Mouse (Mus musculus): ENCODE results near the gene Gng7.
"Not testable (repeated sequence)": the region's sequence is repeated elsewhere in the genome, so short reads cannot be mapped to it uniquely, and the experiment has no call there.

Gng7 gene

GRCm38 (mm10) chr10:81014393-81015384 is at the start of gene Gng7:
TSS of gene Gng7 (minus strand) at chr10:81014945.
- DNase-seq (ENCODE audit: low read depth, low spot score), result peak; percentile 82

GRCm38 (mm10) chr10:81064519-81064918 is 49.8 kb upstream of the Gng7 start:
- DNase-seq (ENCODE audit: low read depth, low spot score), result not testable (repeated sequence)

- no peak for DNase-seq (ENCODE audit: low read depth, low spot score)
Measured at GRCm38 (mm10) chr10:81062710-81063109, 48.0 kb upstream of the Gng7 start.

- peak; percentile 99 for DNase-seq (ENCODE audit: low read depth, low spot score)
Measured at GRCm38 (mm10) chr10:81059603-81060543, 45.1 kb upstream of the Gng7 start, which contains the start of gene Sgta. TSS of gene Sgta (minus strand) at chr10:81060181.

- no peak for DNase-seq (ENCODE audit: low read depth, low spot score)
Measured at GRCm38 (mm10) chr10:81058896-81059295, 44.2 kb upstream of the Gng7 start.

GRCm38 (mm10) chr10:81057406-81058130 is 42.8 kb upstream of the Gng7 start:
- DNase-seq (ENCODE audit: low read depth, low spot score), result no peak

- not testable (repeated sequence) for DNase-seq (ENCODE audit: low read depth, low spot score)
Measured at GRCm38 (mm10) chr10:81055802-81056340, 41.1 kb upstream of the Gng7 start.

GRCm38 (mm10) chr10:81055169-81055568 is 40.4 kb upstream of the Gng7 start:
- no peak for DNase-seq (ENCODE audit: low read depth, low spot score)

GRCm38 (mm10) chr10:81052577-81052976 is 37.8 kb upstream of the Gng7 start:
- DNase-seq (ENCODE audit: low read depth, low spot score), result no peak

GRCm38 (mm10) chr10:81051133-81051532 is 36.4 kb upstream of the Gng7 start:
- DNase-seq (ENCODE audit: low read depth, low spot score), result no peak

GRCm38 (mm10) chr10:81050645-81051044 is 35.9 kb upstream of the Gng7 start:
- no peak for DNase-seq (ENCODE audit: low read depth, low spot score)

GRCm38 (mm10) chr10:81045246-81045645 is 30.5 kb upstream of the Gng7 start:
- DNase-seq (ENCODE audit: low read depth, low spot score), result not testable (repeated sequence)

- peak; percentile 37 for DNase-seq (ENCODE audit: low read depth, low spot score)
Measured at GRCm38 (mm10) chr10:81041458-81042175, 26.9 kb upstream of the Gng7 start.

GRCm38 (mm10) chr10:81036988-81037580 is 22.3 kb upstream of the Gng7 start, which contains the start of gene Slc39a3:
TSS of gene Slc39a3 (minus strand) at chr10:81037426.
- peak; percentile 98 for DNase-seq (ENCODE audit: low read depth, low spot score)

- no peak for DNase-seq (ENCODE audit: low read depth, low spot score)
Measured at GRCm38 (mm10) chr10:81036251-81036650, 21.5 kb upstream of the Gng7 start.

GRCm38 (mm10) chr10:81033586-81033985 is 18.8 kb upstream of the Gng7 start:
- DNase-seq (ENCODE audit: low read depth, low spot score), result no peak

GRCm38 (mm10) chr10:81029031-81029430 is 14.3 kb upstream of the Gng7 start:
- DNase-seq (ENCODE audit: low read depth, low spot score), result no peak

GRCm38 (mm10) chr10:81028219-81028618 is 13.5 kb upstream of the Gng7 start:
- no peak for DNase-seq (ENCODE audit: low read depth, low spot score)

GRCm38 (mm10) chr10:81027331-81027730 is 12.6 kb upstream of the Gng7 start:
- no peak for DNase-seq (ENCODE audit: low read depth, low spot score)

- DNase-seq (ENCODE audit: low read depth, low spot score), result no peak
Measured at GRCm38 (mm10) chr10:81026857-81027256, 12.1 kb upstream of the Gng7 start.

Data from retina, adult 2 months (tissue).